Mouse (Mus musculus) left cerebral cortex, postnatal 10 days (tissue): Measurements from ENCODE around the gene Pom121l2. TPM values are rescaled to one million over a fixed set of nuclear protein-coding genes. Genes with fewer than 3 reads are reported as not detected.

Experiments used
- DNase-seq, 2 experiments: peaks; one replicate each; pipeline ENCODE4 v3.0.0; 2021 to 2022; ENCODE audit warnings: low spot score in 2 of 2, mixed read lengths in 1 of 2; ENCODE audit errors: extremely low spot score in 1 of 2
- intact Hi-C: fragments of 180-260 bp; cut with DNase I; formaldehyde crosslinking; loops from one replicate; pipeline ENCODE4 v1.15.1; 2025
- total RNA-seq, 2 experiments: library from RNA; stranded (reverse); gene quantifications; 2 replicates each; pipeline ENCODE4 v1.2.3; 2021

Gene Pom121l2
- total RNA-seq, 2 experiments from 2014 or later = not detected

GRCm38 (mm10) chr13:22008707-22009106 lies 27.7 kb downstream of the Pom121l2 start:
- intact Hi-C loops = no loop called here
- no peak for DNase-seq

- intact Hi-C loops = no loop called here
- DNase-seq = no peak
Observed at GRCm38 (mm10) chr13:22009642-22010041, 28.6 kb downstream of the Pom121l2 start, which contains the start of gene Prss16. Gene Prss16 (minus strand): TSS chr13:22009742.

- no peak for DNase-seq
- intact Hi-C loops = no loop called here
Observed at GRCm38 (mm10) chr13:22013716-22014115, 32.7 kb downstream of the Pom121l2 start.

GRCm38 (mm10) chr13:22014411-22014845 lies 33.4 kb downstream of the Pom121l2 start:
- intact Hi-C loops = no loop called here
- DNase-seq = no peak

- DNase-seq = peak; percentile 56 to 61
- intact Hi-C loops = no loop called here
Observed at GRCm38 (mm10) chr13:22015479-22016450, 34.8 kb downstream of the Pom121l2 start.

GRCm38 (mm10) chr13:22019934-22020835 lies 39.2 kb downstream of the Pom121l2 start:
- no peak for DNase-seq
- intact Hi-C loops = loop anchor here (5.0 to 10.0 kb wide), 3 partner anchors 88 to 1415 kb away; partner anchors contain the start of genes Hist1h2ai, Hist1h2bl and Hist1h3h

- intact Hi-C loops = loop anchor here (5.0 to 10.0 kb wide), 3 partner anchors 89 to 1414 kb away; partner anchors contain the start of genes Hist1h2ai, Hist1h2bl and Hist1h3h
- no peak for DNase-seq
Observed at GRCm38 (mm10) chr13:22020901-22021339, 39.9 kb downstream of the Pom121l2 start.

GRCm38 (mm10) chr13:22021581-22021980 lies 40.6 kb downstream of the Pom121l2 start:
- no peak for DNase-seq
- intact Hi-C loops = loop anchor here (5.0 to 10.0 kb wide), 3 partner anchors 89 to 1413 kb away; partner anchors contain the start of genes Hist1h2ai, Hist1h2bl and Hist1h3h

GRCm38 (mm10) chr13:22022241-22022640 lies 41.2 kb downstream of the Pom121l2 start:
- DNase-seq = peak; percentile 68 to 73
- intact Hi-C loops = loop anchor here (5.0 to 10.0 kb wide), 3 partner anchors 90 to 1413 kb away; partner anchors contain the start of genes Hist1h2ai, Hist1h2bl and Hist1h3h

- DNase-seq = peak; percentile 77 to 83
Observed at GRCm38 (mm10) chr13:22026058-22027031, 45.4 kb downstream of the Pom121l2 start.

GRCm38 (mm10) chr13:22028673-22029460 lies 47.9 kb downstream of the Pom121l2 start:
- DNase-seq = peak; percentile 90 to 91
- intact Hi-C loops = loop anchor here (1.0 to 10.0 kb wide), 5 partner anchors 55 to 1493 kb away; partner anchors contain the start of genes Hist1h2ai, Hist1h2bl and Hist1h3h

More at GRCm38 (mm10) chr13:22026058-22027031, 45.4 kb downstream of the Pom121l2 start:
- intact Hi-C loops = loop anchor here (5.0 to 10.0 kb wide), 4 partner anchors 312 to 1496 kb away; partner anchors contain the start of genes Hist1h2ai, Hist1h2bl and Hist1h3h

- intact Hi-C loops = loop anchor here (5.0 to 10.0 kb wide), 4 partner anchors 315 to 1492 kb away; partner anchors contain the start of genes Hist1h2ai, Hist1h2bl and Hist1h3h
- no peak for DNase-seq
Observed at GRCm38 (mm10) chr13:22029928-22030327, 48.9 kb downstream of the Pom121l2 start.

- intact Hi-C loops = no loop called here
- no peak for DNase-seq
Observed at GRCm38 (mm10) chr13:22030493-22030892, 49.5 kb downstream of the Pom121l2 start.

GRCm38 (mm10) chr13:22033741-22034442 lies 52.9 kb downstream of the Pom121l2 start:
- no peak for DNase-seq

GRCm38 (mm10) chr13:22034443-22035266 lies 53.7 kb downstream of the Pom121l2 start:
- intact Hi-C loops = no loop called here
- DNase-seq = no peak

More at GRCm38 (mm10) chr13:22033741-22034442, 52.9 kb downstream of the Pom121l2 start:
- intact Hi-C loops = no loop called here
